Mouse (Mus musculus): ENCODE data around the gene Spen.
A peak's percentile ranks its signal among the peaks of the same experiment; 100 is the strongest.

Spen gene

GRCm38 (mm10) chr4:141421423-141421822, 117.0 kb downstream of the Spen start:
- DNase-seq (ENCODE audit: low spot score in 2 of 2) = peak in 1 of 2 experiments; percentile 47

- DNase-seq (ENCODE audit: low spot score in 2 of 2) = no peak
These were observed 117.5 kb downstream of the Spen start for GRCm38 (mm10) chr4:141420886-141421285.

GRCm38 (mm10) chr4:141420192-141420829, 118.1 kb downstream of the Spen start, which contains the start of gene Hspb7:
Gene Hspb7 (plus strand): TSS chr4:141420779.
- no peak for DNase-seq (ENCODE audit: low spot score in 2 of 2)

GRCm38 (mm10) chr4:141419398-141420191, 118.8 kb downstream of the Spen start:
- DNase-seq (ENCODE audit: low spot score in 2 of 2) = no peak
